Mouse (Mus musculus): ENCODE results near the gene Klk8.

The Klk8 gene

DNA sequence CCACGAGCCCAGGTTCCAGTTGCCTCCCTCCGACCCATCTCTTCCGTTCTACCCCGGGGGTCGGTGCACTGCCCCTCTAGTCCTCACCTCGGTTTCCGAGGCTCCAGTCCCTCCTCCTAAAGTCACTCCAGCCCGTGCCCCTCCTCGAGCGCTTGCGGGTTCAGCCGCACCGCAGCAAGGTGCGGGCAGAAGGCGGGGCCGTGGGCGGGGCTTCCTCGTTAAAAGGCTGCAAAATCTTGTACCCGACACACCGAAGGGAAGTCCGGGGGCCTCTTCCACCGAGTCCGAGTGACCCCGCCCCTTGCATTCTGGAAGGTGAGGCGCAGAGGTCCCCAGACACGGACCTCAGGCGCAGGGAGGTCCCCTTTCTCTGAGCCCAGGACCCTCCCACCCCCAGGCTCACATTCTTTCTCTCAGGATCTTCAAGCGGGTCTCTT, at the start of gene Klk8:
Klk8 (plus strand) TSS at position 245 of the 437 bp plus-strand sequence.
- no peak for DNase-seq

DNA sequence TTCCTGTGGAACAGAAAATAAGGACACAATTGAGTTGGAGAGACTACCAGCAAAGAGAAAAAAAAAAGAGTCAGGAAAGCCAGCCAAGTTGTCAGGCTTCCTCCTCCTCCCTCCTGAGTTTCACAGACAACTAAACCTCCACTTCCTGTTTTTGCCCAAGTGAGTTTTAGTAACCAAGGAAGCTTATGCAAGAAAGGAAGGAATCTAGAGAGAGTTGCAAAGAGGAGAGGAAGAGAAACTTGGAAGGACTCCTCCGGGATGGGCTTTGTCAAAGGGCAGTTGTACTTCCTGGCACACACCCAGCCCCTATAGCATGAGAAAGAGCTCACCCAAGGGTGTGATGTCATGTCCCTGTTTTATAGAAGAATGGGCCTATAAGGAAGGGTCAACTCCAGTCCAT, 49.6 kb upstream of the Klk8 start:
- DNase-seq: peak; percentile 27

DNA sequence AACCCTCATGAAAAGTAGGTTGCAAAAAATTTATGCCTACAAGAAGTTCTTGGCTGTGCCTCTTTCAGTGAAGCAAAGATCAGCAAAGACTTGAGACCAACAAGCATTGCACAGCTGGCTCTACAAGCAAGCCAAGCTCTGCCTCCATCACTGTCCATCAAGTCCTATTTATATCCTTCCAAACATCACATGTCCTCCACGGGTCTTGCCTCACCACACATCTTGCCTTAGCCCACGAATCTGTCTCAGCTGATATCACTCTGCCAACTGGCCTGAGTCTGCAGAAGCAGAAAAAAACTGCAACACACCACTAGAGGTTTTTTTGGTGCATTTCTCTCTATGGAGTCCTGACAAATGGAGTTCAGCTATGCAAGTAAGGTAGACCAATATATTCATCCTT, 44.6 kb upstream of the Klk8 start:
- no peak for DNase-seq

DNA sequence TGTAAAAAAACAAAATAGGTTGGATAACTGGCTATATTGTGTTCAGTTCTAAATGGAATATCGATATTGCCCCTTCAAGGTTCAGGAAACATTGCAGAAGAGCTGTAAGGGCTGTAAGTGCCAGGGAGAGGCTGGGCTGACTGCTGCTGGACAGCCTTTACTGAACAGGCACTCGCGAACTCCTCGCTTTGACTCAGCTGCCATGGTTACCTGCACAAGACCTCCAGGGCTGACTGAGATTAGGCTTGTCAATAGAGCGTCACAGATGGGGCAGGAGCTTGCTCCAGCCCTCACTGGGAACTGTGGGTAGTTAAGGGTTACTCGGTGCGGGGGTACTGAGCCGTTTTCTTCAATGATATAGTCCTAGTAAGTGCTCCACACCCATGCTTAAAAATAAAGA, 30.9 kb upstream of the Klk8 start:
- DNase-seq: no peak

DNA sequence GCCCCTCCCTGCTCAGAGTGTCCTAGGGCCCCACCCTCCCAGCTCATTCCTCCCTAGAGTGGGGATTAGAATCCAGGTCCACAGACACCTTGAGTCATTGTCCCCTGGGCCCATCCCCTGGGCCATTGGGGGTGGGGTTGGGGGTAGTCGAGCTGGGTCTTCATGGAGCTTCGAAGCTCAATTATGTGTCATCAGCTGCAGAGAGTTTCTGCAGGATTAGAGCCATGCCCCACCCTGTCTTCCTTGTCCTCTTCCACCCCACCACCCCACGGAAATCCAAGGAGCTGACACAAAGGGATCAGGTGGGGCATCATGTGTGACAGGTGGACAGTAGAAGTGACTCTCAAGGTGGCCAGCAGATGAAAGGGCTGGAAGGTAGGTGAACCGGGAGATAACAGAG, 28.8 kb upstream of the Klk8 start, which contains the start of gene Klk12:
Klk12 (plus strand) TSS at position 301 of the 400 bp plus-strand sequence.
- no peak for DNase-seq

DNA sequence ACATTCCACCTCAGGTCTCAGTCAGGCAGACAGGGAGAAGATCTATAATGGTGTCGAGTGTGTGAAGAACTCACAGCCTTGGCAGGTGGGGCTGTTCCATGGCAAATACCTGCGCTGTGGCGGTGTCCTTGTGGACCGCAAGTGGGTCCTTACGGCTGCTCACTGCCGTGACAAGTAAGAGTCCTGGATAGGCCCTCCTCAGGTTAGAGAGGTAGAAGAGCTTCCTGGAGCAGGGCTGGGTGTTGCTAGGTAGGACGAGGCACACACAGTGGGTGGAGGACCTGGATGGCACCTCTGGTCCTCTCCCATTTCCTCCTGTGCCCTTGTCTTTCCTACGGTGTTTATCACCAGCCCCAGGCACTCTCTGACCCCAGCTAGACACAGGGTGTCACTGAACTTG, 27.7 kb upstream of the Klk8 start:
- DNase-seq: no peak

DNA sequence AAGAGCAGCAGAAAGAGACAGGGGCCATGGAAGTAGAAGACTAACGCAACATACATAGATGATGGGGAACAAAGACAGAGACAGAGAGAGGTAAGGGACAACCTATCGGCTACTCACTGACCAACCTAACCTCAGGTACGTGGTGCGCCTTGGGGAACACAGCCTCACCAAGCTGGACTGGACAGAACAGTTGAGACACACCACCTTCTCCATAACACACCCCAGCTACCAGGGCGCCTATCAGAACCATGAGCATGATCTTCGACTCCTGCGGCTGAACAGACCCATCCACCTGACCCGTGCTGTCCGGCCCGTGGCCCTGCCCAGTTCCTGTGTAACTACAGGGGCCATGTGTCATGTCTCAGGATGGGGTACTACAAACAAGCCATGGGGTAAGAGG, 26.7 kb upstream of the Klk8 start:
- DNase-seq: no peak

DNA sequence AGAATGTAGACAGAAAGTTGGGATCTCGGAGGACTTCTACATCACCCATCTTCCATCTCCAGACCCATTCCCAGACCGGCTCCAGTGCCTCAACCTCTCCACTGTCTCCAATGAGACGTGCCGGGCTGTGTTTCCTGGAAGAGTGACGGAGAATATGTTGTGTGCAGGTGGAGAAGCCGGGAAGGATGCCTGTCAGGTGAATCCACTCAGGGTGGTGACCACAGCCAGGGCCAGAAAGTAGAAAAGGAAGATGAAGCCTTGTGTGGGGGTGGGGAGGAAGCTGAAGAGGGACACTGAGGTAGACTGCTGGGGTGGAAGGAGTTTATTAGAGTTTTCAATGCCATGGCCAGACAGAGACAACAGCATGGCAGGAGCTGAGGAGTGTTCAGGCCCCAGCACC, 25.5 kb upstream of the Klk8 start:
- no peak for DNase-seq

DNA sequence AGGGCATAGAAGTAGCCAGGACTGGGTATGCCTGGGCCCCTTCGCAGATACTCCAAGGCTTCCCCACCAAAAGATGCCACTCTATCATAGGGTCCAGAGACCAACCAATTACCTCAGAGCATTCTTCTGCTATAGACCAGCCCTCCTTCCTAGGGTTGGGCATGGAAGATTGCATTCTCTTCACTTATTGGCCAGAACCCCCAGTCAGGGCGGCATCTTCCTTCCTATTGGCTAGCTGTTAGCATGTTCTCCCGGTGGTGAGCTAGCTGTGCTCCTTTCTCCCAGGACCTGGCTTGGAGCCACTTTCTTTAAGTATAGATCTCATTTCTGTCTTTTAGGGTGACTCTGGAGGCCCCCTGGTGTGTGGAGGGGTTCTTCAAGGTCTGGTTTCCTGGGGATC, 24.5 kb upstream of the Klk8 start:
- no peak for DNase-seq

DNA sequence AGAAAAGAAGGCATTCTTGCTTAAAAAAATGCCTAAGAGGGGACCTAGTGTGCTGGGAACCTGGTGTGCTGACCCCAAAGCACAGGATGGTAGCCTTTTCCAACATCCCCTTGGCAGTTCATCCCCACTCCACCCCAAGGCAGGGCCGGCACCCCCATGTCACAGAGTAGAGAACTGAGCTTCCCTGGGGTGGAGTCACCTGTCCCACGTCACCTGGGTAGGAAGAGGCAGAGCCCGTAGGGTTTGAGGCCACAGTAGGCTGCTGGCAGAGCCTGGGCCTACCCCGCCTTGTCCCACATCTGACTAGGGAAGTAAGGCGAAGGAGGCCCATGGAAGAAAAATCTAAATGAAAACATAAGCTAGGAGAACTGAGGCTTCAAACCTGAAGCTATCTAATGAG, 23.0 kb upstream of the Klk8 start, which contains the start of gene Klk11:
Klk11 (plus strand) TSS at position 241 of the 400 bp plus-strand sequence.
- no peak for DNase-seq

DNA sequence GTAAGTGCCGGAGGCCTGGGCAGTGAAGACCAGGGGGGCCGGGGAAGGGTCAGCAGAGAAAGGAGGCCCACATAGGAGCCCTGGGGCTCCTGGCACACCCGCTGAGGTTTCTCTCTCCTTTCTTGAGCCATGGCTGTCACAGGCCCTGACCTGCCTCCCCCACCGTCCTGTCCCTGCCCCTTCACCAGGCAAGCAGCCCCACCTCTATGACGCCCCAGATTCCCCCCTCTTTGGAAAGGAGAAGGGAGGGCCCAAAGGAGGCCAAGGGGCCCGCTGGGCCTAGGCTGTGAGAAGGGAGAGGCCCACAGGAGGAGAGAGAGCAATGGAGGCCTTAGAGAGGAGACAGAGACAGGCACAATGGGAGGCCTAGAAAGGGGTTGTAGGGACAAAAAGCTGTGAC, 22.6 kb upstream of the Klk8 start:
- DNase-seq: no peak

DNA sequence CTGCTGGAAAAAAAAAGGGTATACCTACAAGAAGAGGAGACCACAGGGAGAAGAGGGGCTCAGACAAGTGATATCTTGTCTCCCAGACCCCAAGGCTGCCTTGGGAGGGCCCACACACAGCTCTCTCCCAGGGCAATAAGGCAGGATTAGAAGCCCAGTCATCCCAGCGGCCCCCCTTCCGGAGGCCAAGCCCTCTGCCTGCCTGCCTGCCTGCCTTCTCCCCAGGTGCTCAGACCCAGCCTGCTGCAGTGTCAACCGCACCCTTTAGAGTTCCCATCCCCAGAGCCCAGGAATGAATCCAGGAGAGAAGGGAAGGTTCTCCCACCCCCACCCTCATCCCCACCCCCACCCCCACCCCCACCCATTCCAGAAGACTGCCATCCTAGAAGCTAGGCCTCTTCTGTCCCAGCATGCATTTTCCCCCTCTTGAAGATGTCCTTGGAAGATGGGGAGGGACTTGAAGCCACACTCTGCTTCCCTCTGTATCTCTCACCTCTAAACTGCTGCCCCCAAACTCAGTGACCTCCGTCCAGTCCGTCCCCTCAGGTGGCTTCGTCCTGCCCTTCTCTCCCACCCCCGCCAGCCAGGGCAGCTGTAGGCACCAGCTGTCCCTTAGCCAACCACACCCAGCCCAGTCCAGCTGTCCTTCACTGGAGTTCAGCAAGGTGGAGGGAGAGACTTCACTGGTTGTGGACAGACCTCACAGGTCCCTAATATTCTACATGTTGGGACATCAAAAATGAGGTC, 21.9 kb upstream of the Klk8 start:
- DNase-seq: no peak

DNA sequence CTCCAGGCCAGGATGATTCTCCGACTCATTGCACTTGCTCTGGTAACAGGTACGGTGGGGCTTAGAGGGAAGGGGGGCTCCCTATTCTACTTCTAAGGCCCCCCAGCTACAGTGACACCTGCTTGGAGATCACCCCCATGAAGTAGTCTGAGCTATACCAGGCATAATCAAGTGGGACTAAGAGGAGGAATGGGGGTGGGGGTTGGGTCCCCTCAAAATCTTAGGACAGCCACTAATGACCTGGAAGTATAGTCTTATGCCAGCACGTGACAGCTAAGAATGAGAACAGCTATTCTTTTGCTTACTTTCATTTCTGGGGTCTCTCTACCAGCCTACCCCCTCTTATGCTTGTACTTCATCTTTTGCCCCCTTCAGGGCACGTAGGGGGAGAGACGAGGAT, 20.9 kb upstream of the Klk8 start:
- no peak for DNase-seq

DNA sequence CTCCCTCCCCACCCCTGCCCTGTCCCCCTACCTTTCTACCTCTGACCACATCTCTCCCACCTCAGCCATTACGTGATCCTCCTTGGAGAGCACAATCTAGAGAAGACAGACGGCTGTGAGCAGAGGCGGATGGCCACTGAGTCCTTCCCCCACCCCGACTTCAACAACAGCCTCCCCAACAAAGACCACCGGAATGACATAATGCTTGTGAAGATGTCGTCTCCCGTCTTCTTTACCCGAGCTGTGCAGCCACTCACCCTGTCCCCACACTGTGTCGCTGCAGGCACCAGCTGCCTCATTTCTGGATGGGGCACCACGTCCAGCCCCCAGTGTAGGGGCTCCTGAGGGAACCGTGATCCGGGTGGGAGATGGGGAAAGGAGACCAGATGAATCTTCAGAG, 20.0 kb upstream of the Klk8 start:
- no peak for DNase-seq

DNA sequence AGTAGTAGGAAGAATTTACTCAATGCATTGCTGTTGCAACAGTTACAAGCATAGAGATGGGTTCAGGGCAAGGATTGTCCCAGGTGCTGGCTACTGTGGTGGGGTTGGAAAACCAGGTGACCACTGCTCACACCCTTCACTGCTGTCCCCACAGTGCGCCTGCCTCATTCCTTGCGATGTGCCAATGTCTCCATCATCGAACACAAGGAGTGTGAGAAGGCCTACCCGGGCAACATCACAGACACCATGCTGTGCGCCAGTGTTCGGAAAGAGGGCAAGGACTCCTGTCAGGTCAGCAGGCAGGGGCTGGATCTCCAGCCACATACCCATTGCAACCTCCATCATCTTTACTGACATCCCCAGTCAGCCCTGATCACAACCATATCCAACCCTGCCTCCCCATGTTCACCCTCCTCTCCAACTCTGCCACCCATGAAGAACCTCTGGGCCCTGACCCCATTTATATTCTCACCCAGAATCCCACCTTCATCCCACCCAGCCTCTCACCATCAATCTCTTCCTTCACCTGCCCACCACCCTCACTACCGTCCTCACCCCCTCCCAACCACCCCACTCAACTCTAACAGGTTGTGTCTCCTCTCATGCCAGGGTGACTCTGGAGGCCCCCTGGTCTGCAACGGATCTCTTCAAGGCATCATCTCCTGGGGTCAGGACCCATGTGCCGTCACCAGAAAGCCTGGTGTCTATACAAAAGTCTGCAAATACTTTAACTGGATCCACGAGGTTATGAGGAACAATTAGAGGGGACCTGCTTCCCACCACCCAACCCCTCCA, 19.0 kb upstream of the Klk8 start:
- no peak for DNase-seq

DNA sequence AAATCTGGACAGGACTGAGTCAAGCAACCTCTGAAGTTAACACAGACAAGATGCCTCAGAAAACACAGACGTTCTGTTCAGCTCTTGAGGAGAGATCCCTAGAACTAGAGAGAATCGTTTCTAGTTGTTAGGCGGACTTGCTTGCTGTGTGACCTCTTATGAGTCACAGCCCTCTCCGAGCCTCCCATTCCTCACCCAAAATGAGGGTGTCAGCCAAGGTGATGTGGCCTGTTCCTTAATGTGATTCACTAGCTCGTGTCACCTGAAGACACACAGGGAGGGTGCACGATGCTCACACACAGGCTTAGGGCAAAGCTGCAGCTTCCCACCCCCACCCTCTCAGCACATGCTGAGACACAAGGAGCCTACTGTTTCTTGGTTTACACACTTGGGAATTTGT, 17.1 kb upstream of the Klk8 start:
- no peak for DNase-seq

DNA sequence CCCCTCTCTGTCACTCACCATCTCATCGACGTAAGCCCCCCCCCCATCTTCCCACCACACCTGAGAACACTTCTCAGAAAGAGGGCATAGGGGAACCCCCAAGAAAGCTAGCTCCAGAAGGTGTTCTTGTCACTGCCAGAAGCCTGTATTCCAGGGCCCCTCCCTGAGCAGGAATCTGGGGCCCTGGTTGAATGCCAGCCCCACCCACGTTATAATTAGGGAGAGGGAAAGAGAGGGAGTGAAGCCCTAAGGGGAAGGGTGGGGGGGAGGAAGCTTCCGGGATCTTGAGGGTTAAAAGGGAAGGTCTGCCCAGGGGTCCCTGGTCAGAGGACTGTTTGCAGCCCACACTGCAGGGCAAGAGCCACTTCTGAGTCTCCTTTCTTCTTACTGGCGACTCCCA, 16.6 kb upstream of the Klk8 start, which contains the start of gene Klk10:
Klk10 (plus strand) TSS at position 290 of the 400 bp plus-strand sequence.
- no peak for DNase-seq

DNA sequence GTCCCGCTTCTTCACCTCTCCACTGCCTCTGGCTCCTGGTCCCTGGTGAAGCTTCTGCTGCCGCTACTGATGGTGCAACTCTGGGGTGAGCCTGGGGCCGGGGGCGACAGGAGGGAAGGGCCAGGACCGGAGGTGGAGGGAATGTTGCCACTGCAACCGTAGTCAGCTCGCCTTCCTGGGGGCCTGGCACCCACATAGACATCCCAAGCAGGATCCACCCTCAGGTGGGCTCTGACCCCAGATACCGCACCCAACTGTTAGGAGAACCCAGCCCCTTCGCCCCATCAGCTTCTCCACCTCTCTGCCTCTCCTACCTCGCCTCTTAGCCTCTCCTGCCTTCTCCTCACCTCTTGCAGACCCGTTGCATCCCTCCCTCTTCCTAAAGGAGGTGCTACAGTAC, 15.8 kb upstream of the Klk8 start:
- DNase-seq: no peak

DNA sequence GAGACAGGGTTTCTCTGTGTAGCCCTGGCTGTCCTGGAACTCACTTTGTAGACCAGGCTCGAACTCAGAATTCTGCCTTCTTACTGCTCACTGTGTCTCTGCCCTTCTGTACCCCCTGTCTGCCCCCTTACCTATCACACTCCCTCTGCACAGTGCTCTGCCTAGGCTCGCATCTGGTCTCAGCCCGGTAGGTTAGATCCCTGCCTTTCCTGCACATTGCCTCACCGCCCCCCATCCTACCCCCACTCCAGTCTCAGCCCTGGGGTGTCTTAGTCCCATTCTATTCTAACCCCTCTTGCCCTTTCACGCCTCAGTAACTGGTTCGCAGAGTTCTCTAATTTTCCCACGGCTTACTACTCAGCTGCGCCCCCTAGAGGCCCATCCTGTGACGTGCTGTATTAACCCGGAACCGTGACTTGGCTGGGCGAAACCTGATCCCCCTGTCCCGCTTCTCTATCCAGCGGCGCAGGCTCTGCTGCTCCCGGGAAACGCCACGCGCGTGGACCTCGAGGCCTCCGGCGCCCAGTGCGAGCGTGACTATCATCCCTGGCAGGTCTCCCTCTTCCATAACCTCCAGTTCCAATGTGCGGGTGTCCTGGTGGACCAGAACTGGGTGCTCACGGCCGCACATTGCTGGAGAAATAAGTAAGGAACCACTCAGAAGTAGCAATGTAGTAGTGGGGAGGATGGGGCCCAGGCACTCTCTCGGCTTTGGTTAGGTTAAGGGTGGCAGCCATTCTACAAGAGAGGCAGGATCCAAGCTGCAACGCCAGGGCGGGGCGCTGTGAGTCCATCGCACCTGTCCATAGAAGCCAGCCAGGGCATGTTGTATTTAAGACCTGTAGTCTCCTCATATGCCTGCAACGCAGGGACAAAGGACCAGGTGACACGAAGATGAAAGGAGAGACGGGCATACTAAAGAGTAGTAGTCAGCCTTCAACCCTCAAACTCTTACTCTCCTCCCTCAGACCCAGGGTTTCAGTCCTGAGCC, 14.8 kb upstream of the Klk8 start:
- peak; percentile 40 for DNase-seq

DNA sequence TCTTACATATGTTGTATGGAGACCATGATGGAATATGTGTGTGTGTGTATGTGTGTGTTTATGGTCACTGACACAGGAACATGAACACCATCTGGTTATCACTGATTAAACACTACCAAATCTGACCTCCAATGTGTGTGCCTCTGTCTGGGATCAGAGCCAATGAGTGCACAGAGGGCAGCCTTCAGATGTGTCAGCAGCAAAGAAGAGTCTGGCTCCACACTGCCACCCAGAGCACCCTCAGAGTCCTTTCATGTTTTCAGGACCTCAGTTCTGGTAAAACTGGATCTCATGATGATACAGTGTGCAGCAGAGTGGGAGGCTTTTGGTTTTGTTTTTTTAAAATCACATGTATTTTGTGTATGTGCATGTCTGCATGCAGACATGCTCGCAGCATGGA, 12.1 kb upstream of the Klk8 start:
- no peak for DNase-seq

DNA sequence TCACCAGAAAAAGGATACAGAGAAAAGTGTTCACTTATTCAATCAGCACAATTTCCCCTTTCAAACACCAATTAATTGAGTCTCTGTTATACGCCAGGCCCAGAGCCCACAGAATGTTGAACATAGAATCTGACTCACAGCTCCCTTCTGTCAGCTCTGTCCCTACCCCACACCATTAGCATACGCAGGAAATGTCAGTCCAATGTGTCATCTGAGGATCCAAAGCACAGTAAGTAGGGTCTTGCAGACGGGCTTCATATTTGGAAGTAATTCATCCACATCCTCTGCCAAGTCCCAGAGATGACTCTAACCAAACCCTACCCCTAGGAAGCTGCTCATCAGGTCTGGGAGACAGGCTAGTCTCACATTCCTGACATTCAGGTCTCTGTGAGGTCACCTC, 9.3 kb upstream of the Klk8 start:
- no peak for DNase-seq

DNA sequence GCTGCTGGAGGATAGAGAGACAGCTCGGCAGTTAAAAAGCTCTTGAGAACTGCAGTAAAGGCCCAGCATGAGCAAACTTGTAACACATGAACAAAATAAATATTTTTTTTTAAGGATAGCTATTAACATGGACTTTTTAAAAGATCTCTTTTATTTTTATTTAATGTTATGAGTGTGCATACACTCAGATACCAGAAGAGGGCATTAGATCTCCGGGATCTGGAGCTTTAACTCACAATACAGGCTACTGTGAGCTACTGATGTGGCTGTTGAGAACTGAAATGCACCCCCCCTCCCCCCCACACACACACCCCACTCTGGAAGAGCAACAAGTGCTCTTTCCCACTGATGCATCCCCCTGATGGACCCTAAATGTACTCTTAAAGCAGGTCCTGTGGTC, 8.1 kb upstream of the Klk8 start:
- no peak for DNase-seq

DNA sequence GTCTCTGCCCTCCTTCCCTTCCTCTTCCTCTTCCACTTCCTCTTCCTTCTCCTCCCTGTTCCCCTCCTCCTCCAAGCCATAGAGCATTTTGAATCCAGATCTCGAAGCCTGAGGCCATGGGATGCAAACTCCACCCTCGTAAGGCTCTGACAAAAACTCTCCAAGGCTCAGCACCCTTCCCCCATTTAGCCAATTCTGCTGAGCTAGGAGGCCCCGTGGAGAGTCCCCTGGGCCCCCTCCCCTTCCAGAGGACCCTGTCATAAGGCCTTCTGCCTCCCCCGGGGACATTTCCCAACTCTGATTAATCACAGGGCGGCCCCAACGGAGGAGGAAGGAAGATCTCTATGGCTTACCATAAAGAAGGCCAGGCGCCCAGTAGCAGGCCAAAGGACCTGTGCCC, 5.8 kb upstream of the Klk8 start, which contains the start of gene Klk9:
Klk9 (plus strand) TSS at position 301 of the 400 bp plus-strand sequence.
- no peak for DNase-seq
